Mouse (Mus musculus): ENCODE data around the gene Gprc5a. TPM values are rescaled to one million over a fixed set of nuclear protein-coding genes. Genes with fewer than 3 reads are reported as not detected.

Gprc5a gene
- polyA plus RNA-seq, 1 experiment from 2014 or later, result 9.8 TPM

DNA sequence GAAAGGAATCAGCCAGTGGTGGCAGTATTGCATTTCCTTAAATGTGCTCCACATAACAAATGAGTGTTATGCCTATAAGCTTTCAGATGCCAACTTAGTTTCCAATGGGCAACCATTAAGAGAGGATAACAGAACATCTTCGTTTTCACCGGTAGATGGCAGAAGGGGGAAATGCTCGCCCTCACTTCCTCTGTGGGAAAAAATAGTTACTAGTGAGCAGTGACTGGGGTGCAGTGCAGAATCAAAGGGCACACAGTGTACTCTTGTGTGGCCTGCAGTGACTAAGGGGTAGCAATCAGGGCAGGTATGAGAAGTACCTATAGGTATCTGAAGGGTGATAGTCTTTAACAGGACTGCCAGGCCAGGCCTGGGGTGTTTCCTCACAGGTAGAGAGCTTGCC lies 39.2 kb upstream of the Gprc5a start:
- Histone ChIP-seq H3K27me3 (ENCODE audit: control insufficient read depth, insufficient read depth, low read length) (no peaks in the 10 kb centered on the region), H3K9me3 (ENCODE audit: control insufficient read depth, low read length) (no peaks in the 10 kb centered on the region), H3K27ac (replicated peaks) (peak overlapping the region; percentile 65), H3K4me3 (ENCODE audit: low read depth, low read length) (no peak overlapping the region), H3K9ac (ENCODE audit: low read length) (no peak overlapping the region), H3K36me3 (ENCODE audit: control insufficient read depth, insufficient read depth, low read length) (peaks cover 21% of the 10 kb centered on the region), H3K4me1 (replicated peaks; ENCODE audit: control insufficient read depth, insufficient read depth) (no peaks in the 10 kb centered on the region), H3K4me2 (replicated peaks; ENCODE audit: low read depth) (no peak overlapping the region)
- ATAC-seq (ENCODE audit: low FRiP score, low TSS enrichment) (peak; percentile 92), DNase-seq (ENCODE audit: low spot score) (peak; percentile 56)
- WGBS, result 4% methylated on average over 3 of the region's 3 CpGs
- TF ChIP-seq CTCF (IDR thresholded peaks at IDR 0.05; ENCODE audit: low read depth) (peak; percentile 80), EP300 (optimal IDR thresholded peaks at IDR 0.05) (no peak)

DNA sequence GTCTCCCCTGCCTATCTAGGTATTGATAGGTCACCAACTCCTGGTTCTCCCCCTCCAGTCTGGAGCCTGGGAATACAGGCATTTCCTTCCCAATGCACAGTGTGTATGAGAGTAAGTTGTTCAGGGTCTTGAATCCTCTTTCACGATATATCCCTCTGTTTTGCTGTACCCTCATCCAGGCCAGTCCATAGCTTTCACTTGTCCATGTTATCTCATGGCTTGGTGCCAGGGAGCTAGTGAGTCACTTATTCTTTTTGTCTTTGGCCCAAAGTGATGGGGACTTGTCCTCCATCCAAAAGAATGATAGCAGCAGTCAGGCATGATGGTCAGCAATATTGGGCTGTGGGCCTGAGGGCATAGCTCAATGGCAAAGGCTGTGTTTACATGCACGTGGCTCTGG lies 38.7 kb upstream of the Gprc5a start:
- peak; percentile 6; the same call in 1 of the 2 replicates for ATAC-seq (ENCODE audit: low FRiP score, low TSS enrichment)
- Histone ChIP-seq H3K36me3 (ENCODE audit: control insufficient read depth, insufficient read depth, low read length) (peaks cover 16% of the 10 kb centered on the region), H3K4me2 (replicated peaks; ENCODE audit: low read depth) (no peak overlapping the region), H3K9ac (ENCODE audit: low read length) (no peak overlapping the region), H3K27ac (replicated peaks) (peak overlapping the region; percentile 65), H3K9me3 (ENCODE audit: control insufficient read depth, low read length) (no peaks in the 10 kb centered on the region), H3K27me3 (ENCODE audit: control insufficient read depth, insufficient read depth, low read length) (no peaks in the 10 kb centered on the region), H3K4me1 (replicated peaks; ENCODE audit: control insufficient read depth, insufficient read depth) (no peaks in the 10 kb centered on the region), H3K4me3 (ENCODE audit: low read depth, low read length) (no peak overlapping the region)
- peak; percentile 25 for DNase-seq (ENCODE audit: low spot score)
- no peak for TF ChIP-seq EP300 (optimal IDR thresholded peaks at IDR 0.05)
- TF ChIP-seq CTCF (IDR thresholded peaks at IDR 0.05; ENCODE audit: low read depth), result no peak
- WGBS, result 59% methylated on average over 2 of the region's 2 CpGs

DNA sequence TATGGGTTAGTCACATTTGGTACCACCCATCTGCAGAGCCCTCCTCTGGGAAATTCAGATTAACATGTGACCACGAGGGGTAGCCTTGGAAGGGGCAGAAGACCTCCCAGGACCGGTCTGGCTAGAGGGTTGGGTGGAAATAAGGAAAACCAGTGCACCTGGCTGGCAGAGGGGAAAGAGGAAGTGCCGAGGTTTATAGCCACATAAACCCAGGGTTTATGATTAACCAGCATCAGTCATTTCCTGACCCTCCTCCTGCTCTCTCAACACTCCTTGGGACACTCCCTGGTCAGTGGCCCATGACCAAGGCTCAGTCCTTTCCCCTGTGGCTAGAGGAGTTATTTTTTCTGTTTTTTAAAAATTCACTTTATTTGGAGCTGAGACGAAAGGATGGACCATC lies 36.2 kb upstream of the Gprc5a start:
- Histone ChIP-seq H3K4me2 (replicated peaks; ENCODE audit: low read depth) (no peak overlapping the region), H3K4me1 (replicated peaks; ENCODE audit: control insufficient read depth, insufficient read depth) (no peaks in the 10 kb centered on the region), H3K27me3 (ENCODE audit: control insufficient read depth, insufficient read depth, low read length) (no peaks in the 10 kb centered on the region), H3K4me3 (ENCODE audit: low read depth, low read length) (no peak overlapping the region), H3K9ac (ENCODE audit: low read length) (no peak overlapping the region), H3K36me3 (ENCODE audit: control insufficient read depth, insufficient read depth, low read length) (no peaks in the 10 kb centered on the region), H3K27ac (replicated peaks) (peak overlapping the region; percentile 58), H3K9me3 (ENCODE audit: control insufficient read depth, low read length) (no peaks in the 10 kb centered on the region)
- no peak for TF ChIP-seq CTCF (IDR thresholded peaks at IDR 0.05; ENCODE audit: low read depth)
- TF ChIP-seq EP300 (optimal IDR thresholded peaks at IDR 0.05), result no peak
- peak; percentile 56 for DNase-seq (ENCODE audit: low spot score)
- ATAC-seq (ENCODE audit: low FRiP score, low TSS enrichment), result peak; percentile 77
- 44% methylated on average over 4 of the region's 4 CpGs for WGBS

DNA sequence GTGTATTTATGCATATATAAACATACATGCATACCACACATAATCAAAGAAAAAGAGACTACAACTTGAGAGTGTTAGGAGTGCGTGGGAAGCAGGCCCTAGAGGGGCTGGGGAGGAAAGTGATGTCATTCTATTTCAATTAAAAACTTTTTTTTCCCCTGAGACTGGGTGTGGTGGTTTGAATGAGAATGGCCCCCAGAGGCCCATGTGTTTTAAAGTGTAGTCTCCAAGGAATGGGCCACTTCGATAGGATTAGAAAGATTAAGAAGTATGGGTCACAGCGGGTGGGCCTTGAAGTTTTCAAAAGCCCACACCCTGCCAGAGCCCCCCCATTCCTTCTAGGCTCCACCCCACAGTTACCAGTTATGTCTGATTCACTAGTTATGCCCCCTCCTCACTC lies 26.8 kb upstream of the Gprc5a start:
- Histone ChIP-seq H3K27ac (replicated peaks) (no peak overlapping the region), H3K4me2 (replicated peaks; ENCODE audit: low read depth) (no peak overlapping the region), H3K4me1 (replicated peaks; ENCODE audit: control insufficient read depth, insufficient read depth) (no peaks in the 10 kb centered on the region), H3K36me3 (ENCODE audit: control insufficient read depth, insufficient read depth, low read length) (no peaks in the 10 kb centered on the region), H3K27me3 (ENCODE audit: control insufficient read depth, insufficient read depth, low read length) (no peaks in the 10 kb centered on the region), H3K9me3 (ENCODE audit: control insufficient read depth, low read length) (no peaks in the 10 kb centered on the region), H3K4me3 (ENCODE audit: low read depth, low read length) (no peak overlapping the region), H3K9ac (ENCODE audit: low read length) (no peak overlapping the region)
- ATAC-seq (ENCODE audit: low FRiP score, low TSS enrichment), result no peak
- WGBS, result 73% methylated on average over 3 of the region's 3 CpGs
- DNase-seq (ENCODE audit: low spot score), result no peak
- TF ChIP-seq CTCF (IDR thresholded peaks at IDR 0.05; ENCODE audit: low read depth), result no peak
- no peak for TF ChIP-seq EP300 (optimal IDR thresholded peaks at IDR 0.05)

DNA sequence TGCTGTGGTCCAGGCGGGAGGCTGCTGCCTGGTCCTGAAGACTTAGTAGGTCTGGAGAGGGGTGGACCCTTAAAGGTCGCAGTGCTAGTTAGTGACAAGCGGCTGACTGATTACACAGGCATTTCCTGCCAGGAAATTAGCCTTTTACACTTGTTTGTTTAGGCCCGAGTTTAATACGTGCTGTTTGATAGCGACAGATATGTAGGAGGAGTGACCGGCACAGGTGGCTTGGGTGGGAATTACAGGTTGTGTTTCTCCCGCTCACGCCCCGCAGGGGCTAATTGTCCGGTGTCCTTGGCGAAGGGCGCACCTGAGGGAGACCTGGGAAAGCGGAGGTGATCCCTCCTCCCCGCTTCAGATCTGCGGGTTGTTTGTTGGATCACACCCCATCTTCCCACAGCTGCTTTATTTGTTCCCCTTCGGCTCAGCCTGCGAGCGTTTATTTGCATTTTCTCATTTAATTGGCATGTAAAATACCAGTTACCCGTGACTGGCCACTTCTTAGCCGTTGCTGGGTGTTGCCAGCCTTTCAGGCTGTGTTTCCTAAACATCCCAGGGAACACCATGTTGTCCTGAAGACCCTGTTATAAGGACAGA lies 25.1 kb upstream of the Gprc5a start:
- 4% methylated on average over 21 of the region's 21 CpGs for WGBS
- Histone ChIP-seq H3K9me3 (ENCODE audit: control insufficient read depth, low read length) (no peaks in the 10 kb centered on the region), H3K4me1 (replicated peaks; ENCODE audit: control insufficient read depth, insufficient read depth) (no peaks in the 10 kb centered on the region), H3K36me3 (ENCODE audit: control insufficient read depth, insufficient read depth, low read length) (no peaks in the 10 kb centered on the region), H3K27ac (replicated peaks) (peak overlapping the region; percentile 63), H3K27me3 (ENCODE audit: control insufficient read depth, insufficient read depth, low read length) (no peaks in the 10 kb centered on the region), H3K9ac (ENCODE audit: low read length) (no peak overlapping the region), H3K4me2 (replicated peaks; ENCODE audit: low read depth) (peak overlapping the region; percentile 40), H3K4me3 (ENCODE audit: low read depth, low read length) (no peak overlapping the region)
- DNase-seq (ENCODE audit: low spot score), result peak; percentile 77
- ATAC-seq (ENCODE audit: low FRiP score, low TSS enrichment), result peak; percentile 87
- TF ChIP-seq CTCF (IDR thresholded peaks at IDR 0.05; ENCODE audit: low read depth) (no peak), EP300 (optimal IDR thresholded peaks at IDR 0.05) (no peak)

DNA sequence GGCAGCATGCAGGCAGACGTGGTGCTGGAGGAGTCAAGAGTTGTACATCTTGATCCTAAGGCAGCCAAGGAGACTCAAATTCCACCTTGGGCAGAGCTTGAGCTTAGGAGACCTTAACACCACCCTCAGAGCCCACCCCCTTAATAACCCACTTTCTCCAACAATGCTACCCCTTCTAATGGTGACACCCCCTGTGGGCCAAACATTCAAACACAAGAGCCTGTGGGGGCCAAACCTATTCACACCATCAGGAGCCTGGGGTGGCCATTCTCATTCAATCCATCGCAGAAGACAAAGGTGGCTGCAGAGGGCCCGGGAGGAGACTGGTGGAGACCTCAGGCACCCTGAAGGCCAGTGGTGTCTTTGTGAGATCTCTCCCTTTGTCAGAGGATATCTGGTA lies 23.5 kb upstream of the Gprc5a start:
- Histone ChIP-seq H3K27ac (replicated peaks) (no peak overlapping the region), H3K4me2 (replicated peaks; ENCODE audit: low read depth) (no peak overlapping the region), H3K9ac (ENCODE audit: low read length) (no peak overlapping the region), H3K36me3 (ENCODE audit: control insufficient read depth, insufficient read depth, low read length) (no peaks in the 10 kb centered on the region), H3K4me3 (ENCODE audit: low read depth, low read length) (no peak overlapping the region), H3K9me3 (ENCODE audit: control insufficient read depth, low read length) (no peaks in the 10 kb centered on the region), H3K27me3 (ENCODE audit: control insufficient read depth, insufficient read depth, low read length) (no peaks in the 10 kb centered on the region), H3K4me1 (replicated peaks; ENCODE audit: control insufficient read depth, insufficient read depth) (no peaks in the 10 kb centered on the region)
- TF ChIP-seq CTCF (IDR thresholded peaks at IDR 0.05; ENCODE audit: low read depth), result no peak
- no peak for TF ChIP-seq EP300 (optimal IDR thresholded peaks at IDR 0.05)
- no peak for ATAC-seq (ENCODE audit: low FRiP score, low TSS enrichment)
- no peak for DNase-seq (ENCODE audit: low spot score)
- WGBS, result 81% methylated on average over 3 of the region's 3 CpGs
